Mouse (Mus musculus) kidney, adult 2 months (tissue): ENCODE results near the gene Meis1. TPM values are rescaled to one million over a fixed set of nuclear protein-coding genes. Genes with fewer than 3 reads are reported as not detected.

ENCODE experiments used
- DNase-seq: peaks from one replicate; pipeline ENCODE4 v3.0.0; 2021
- H3K27ac ChIP-seq: fragments of 200-500 bp; 2 replicates; pipeline ENCODE4 v1.5.1; 2012; ENCODE audit warnings: low read depth, low read length, control low read depth, inconsistent platforms; ENCODE audit not compliant: insufficient read depth
- H3K27me3 ChIP-seq: fragments of 200-500 bp; replicated peaks from 2 replicates; pipeline ENCODE4 v1.6.1; 2012; ENCODE audit warnings: mild to moderate bottlenecking, moderate library complexity, low read length, inconsistent platforms; ENCODE audit not compliant: control insufficient read depth, insufficient read depth
- H3K36me3 ChIP-seq: fragments of 200-500 bp; 2 replicates; pipeline ENCODE4 v1.6.1; 2012; ENCODE audit warnings: mild to moderate bottlenecking, moderate library complexity, low read length, inconsistent platforms; ENCODE audit not compliant: control insufficient read depth, insufficient read depth
- H3K4me1 ChIP-seq: fragments of 200-500 bp; 2 replicates; pipeline ENCODE4 v1.6.1; 2011; ENCODE audit warnings: low read length; ENCODE audit not compliant: control insufficient read depth, insufficient read depth
- H3K4me3 ChIP-seq: fragments of 200-500 bp; 2 replicates; pipeline ENCODE4 v1.5.1; 2011; ENCODE audit warnings: mild to moderate bottlenecking, low read depth, low read length, control low read depth; ENCODE audit not compliant: insufficient read depth
- CTCF ChIP-seq: fragments of 200-500 bp; conservative IDR thresholded peaks from 2 replicates; pipeline ENCODE4 v1.5.1; 2011; ENCODE audit warnings: low read depth, mild to moderate bottlenecking, control low read depth, low read length, moderate library complexity, mixed read lengths; ENCODE audit not compliant: insufficient read depth, insufficient read length
- POLR2A ChIP-seq: fragments of 200-500 bp; IDR thresholded peaks from one replicate; pipeline ENCODE4 v1.6.1; 2011; ENCODE audit warnings: low read depth, low read length, control low read depth
- WGBS: fragments of 180-500 bp; shearing (Covaris S2); methylation state at CpG from one replicate; pipeline ENCODE4 v1.1.7; 2018; 5-methylcytosine and 5-hydroxymethylcytosine counted together
- polyA plus RNA-seq: library from polyadenylated mRNA; depleted of rRNA; stranded (reverse); fragments of >200 nt; gene quantifications from 2 replicates; pipeline ENCODE4 v1.2.3, GENCODE M21; 2012

The Meis1 gene
- polyA plus RNA-seq, 1 experiment: 6.2 TPM

DNA sequence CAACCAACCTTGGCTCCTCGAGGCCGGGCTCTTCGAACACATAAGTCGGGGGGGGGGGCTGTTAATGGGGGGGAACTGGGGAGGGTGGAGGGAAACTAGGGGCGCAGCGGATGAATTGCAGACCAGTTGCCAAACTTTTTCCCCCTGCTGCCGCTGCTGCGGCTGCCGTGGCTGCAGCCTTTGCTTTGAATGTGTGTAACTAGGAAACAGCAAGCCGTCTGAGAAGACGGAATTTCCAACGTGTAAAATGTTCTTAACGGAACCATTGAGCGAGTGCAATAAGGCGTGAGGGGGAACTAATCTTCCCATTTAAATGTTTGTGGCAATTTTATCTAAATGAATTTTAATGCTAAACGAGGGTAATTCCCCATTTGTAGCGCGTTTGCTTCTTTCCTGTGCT lies 140.8 kb downstream of the Meis1 start:
- TF ChIP-seq POLR2A: no peak
- no peak for TF ChIP-seq CTCF
- Histone ChIP-seq H3K4me1 (0 out of 2 replicates have a peak, but pooled peaks cover 2% of the 10 kb centered on the region), H3K27me3 (peaks cover 6% of the 10 kb centered on the region; the same call in 1 of the 2 replicates), H3K27ac (no peak overlapping the region), H3K4me3 (peak overlapping the region; percentile 50), H3K36me3 (no peaks in the 10 kb centered on the region)
- peak; percentile 37 for DNase-seq
- 2% methylated on average over 18 of the region's 18 CpGs for WGBS

DNA sequence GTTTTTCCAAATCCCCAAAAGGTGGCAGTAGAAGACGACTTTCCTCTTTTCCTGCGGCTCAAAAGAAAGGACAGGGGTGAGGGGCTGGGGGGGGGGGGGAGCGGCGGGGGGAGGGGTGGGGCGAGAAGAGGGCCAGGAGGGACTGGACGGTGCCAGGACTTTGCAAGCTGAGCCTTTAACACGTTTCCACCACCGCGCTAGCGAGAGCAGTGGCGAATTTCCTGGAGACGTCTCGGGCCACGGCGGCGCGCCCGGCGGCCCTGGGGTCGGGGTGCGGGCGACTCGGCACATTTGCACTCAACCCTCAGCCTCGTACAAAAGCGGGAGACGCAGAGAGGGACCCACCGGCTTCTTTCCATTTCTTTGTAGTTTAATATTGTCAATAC lies 141.2 kb downstream of the Meis1 start:
- H3K4me1 ChIP-seq: 0 out of 2 replicates have a peak, but pooled peaks cover 2% of the 10 kb centered on the region
- peaks cover 6% of the 10 kb centered on the region; the same call in 1 of the 2 replicates for H3K27me3 ChIP-seq
- TF ChIP-seq CTCF (peak; percentile 44), POLR2A (no peak)
- DNase-seq: peak; percentile 64
- peak overlapping the region; percentile 50 for H3K4me3 ChIP-seq
- WGBS: 1% methylated on average over 23 of the region's 27 CpGs
- no peaks in the 10 kb centered on the region for H3K36me3 ChIP-seq
- H3K27ac ChIP-seq: no peak overlapping the region

DNA sequence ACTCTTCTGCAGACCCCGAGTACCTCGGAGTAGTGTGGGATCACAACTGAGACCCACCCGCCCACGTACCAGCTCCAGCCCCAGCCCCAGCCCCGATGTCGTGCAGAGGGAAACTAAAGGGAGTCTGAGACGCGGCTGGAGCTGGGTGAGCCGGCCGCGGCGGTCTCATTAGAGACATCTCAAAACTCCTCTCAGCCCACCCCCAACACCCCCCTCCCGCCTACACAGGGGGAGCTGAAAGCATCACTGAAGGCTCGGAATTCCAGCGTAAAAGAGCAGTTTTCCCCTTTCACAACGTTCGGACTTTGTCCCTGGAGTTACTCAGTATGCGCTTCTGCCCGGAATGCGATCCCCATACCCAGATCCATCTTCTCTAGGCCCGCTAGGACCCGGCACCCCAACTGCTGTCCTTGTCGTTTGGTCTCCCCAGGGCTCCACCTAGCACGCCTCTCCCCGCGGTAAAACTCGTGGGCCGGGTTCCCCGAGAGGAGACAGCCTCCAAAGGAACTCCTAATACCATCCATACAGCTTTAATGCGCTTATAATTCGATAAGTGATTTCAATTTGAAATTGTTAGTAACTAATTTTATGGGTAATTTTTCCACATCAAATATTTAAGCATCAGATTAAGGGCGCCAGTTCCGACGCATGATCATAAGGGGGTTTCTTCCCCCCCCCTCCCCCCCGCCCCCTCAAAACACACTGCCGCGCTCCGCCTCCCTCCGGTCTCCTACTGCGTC lies 141.7 kb downstream of the Meis1 start:
- Histone ChIP-seq H3K27me3 (peaks cover 6% of the 10 kb centered on the region; the same call in 1 of the 2 replicates), H3K4me1 (0 out of 2 replicates have a peak, but pooled peaks cover 2% of the 10 kb centered on the region), H3K4me3 (peak overlapping the region; percentile 54), H3K27ac (peak overlapping the region; percentile 75), H3K36me3 (no peaks in the 10 kb centered on the region)
- peak; percentile 41 for DNase-seq
- TF ChIP-seq POLR2A: no peak
- TF ChIP-seq CTCF: no peak
- whole genome bisulfite sequencing: 2% methylated on average over 40 of the region's 40 CpGs

DNA sequence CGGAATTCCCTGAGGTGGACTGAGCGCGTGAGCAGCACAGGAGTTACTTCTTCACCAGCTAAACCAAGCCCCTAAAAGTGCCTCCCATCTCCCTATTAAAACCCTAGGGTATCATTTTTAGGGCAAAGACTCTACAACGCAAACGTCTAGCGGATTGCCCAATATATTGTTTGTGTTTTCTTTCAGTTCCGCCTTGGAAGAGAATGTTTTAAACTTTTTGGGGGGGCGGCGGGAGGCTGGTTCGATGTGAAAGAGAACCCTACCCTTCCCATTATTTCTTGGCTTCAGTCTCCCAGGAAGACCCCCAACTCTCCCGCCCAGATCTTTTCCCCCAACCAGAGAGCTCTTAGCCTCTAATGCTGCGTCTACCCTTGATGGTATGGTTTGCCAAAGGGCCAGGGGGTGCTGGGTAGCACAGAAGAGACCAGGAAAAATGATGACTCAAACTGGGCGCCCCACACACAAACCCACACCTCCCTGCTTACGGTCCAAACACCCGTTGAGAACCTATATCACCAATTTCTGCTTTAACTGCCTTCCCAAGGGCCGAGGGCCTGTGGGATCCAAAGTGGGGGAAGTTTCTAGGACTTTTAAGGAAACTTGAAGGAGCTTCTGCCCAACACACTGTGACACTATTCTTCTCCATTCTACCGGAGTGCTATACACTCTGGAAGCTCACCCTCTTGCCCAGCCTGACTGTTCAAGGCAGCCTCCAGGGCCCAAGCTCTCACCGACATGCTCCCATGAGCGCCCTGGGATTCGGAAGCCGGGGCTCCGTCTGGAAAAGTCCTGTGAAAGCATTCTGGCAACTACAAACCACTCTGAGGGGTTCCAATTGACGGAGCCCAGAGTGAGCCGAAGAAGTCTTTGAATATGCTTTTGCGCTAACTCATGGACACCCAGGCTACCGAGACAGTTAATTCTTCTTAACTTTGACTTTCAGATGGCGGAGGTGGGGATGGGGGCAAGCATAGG lies 142.6 kb downstream of the Meis1 start:
- peak overlapping the region; percentile 37; the same call in 1 of the 2 replicates for H3K27ac ChIP-seq
- 40% methylated on average over 27 of the region's 27 CpGs for WGBS
- H3K4me3 ChIP-seq: peak overlapping the region; percentile 54
- DNase-seq: peak; percentile 15
- 0 out of 2 replicates have a peak, but pooled peaks cover 2% of the 10 kb centered on the region for H3K4me1 ChIP-seq
- TF ChIP-seq CTCF (no peak), POLR2A (no peak)
- peaks cover 6% of the 10 kb centered on the region; the same call in 1 of the 2 replicates for H3K27me3 ChIP-seq
- H3K36me3 ChIP-seq: no peaks in the 10 kb centered on the region

DNA sequence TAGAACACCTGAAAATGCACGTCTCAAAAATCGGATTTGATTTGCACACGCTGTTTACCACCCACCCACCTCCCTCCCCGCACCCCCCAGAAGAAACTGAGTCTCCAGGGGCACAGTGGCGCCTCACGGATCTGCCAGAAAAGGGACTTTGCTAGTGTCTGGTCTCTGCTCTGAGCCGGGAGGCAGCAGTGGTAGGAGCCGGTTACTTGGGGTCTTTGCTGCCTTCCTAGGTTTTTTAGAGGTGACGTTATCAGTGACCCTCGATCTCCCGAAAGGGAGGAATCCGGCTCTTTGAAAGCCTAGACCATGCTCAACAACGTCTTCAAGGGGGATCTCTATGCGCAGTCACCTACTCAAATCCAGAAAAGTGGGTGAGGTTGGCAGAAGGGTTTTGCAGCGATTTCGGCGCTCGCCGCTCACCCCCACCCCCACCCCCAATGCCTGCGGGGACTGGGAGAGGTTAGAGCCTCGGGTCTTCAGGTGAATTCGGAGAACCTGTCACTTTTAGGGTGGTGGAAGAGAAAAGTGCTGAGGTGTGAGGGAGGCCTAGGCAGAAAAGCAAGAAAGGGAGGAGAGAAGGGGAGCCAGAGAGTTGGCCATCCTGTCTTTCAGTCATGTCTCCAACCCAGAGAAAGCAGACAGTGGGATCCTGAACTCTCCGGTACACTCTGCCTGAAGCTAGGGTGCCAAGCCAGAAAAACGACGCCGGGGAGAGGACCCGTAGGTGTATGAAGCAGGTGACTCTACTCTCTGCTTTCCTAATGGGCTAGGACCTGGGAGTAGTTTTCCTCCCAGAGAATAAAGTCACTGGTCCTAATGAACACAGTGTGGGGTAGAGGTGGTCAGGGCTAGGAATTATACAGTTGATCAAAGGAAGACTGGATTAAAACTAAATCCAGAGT lies 143.5 kb downstream of the Meis1 start:
- WGBS: 13% methylated on average over 27 of the region's 27 CpGs
- peak; percentile 7 for DNase-seq

More for the DNA sequence above, 143.5 kb downstream of the Meis1 start:
- no peak overlapping the region; the same call in 1 of the 2 replicates for H3K4me3 ChIP-seq
- H3K27ac ChIP-seq: no peak overlapping the region
- H3K27me3 ChIP-seq: peaks cover 6% of the 10 kb centered on the region; the same call in 1 of the 2 replicates
- H3K4me1 ChIP-seq: 0 out of 2 replicates have a peak, but pooled peaks cover 2% of the 10 kb centered on the region
- no peaks in the 10 kb centered on the region for H3K36me3 ChIP-seq
- no peak for TF ChIP-seq CTCF
- no peak for TF ChIP-seq POLR2A
